Mouse (Mus musculus) CD8-positive naive resting alpha-beta T cell, adult 2 months (primary cell): ENCODE results near the gene Slc17a8.
"Not testable (repeated sequence)": the region's sequence is repeated elsewhere in the genome, so short reads cannot be mapped to it uniquely, and the experiment has no call there.

Experiments used
- DNase-seq, 2 experiments: peaks; one replicate each; pipeline ENCODE4 v3.0.0; 2022; ENCODE audit warnings: low read depth in 2 of 2, low spot score in 2 of 2

The Slc17a8 gene

GRCm38 (mm10) chr10:89621129-89621528 lies at the start of gene Slc17a8:
Gene Slc17a8, minus strand, starts transcription at chr10:89621253.
- DNase-seq = no peak

GRCm38 (mm10) chr10:89670371-89670770 lies 49.3 kb upstream of the Slc17a8 start:
- not testable (repeated sequence) for DNase-seq

- DNase-seq = no peak
These were observed 46.5 kb upstream of the Slc17a8 start for GRCm38 (mm10) chr10:89667571-89667970.

GRCm38 (mm10) chr10:89665679-89666078 lies 44.6 kb upstream of the Slc17a8 start:
- no peak for DNase-seq

- DNase-seq = no peak
These were observed 44.1 kb upstream of the Slc17a8 start for GRCm38 (mm10) chr10:89664977-89665645.

GRCm38 (mm10) chr10:89656366-89656765 lies 35.3 kb upstream of the Slc17a8 start:
- no peak for DNase-seq

- no peak for DNase-seq
These were observed 31.9 kb upstream of the Slc17a8 start for GRCm38 (mm10) chr10:89652912-89653311.

GRCm38 (mm10) chr10:89651691-89652090 lies 30.6 kb upstream of the Slc17a8 start:
- no peak for DNase-seq

GRCm38 (mm10) chr10:89646918-89647317 lies 25.9 kb upstream of the Slc17a8 start:
- DNase-seq = no peak

GRCm38 (mm10) chr10:89637001-89637400 lies 15.9 kb upstream of the Slc17a8 start:
- DNase-seq = no peak

GRCm38 (mm10) chr10:89635018-89635417 lies 14.0 kb upstream of the Slc17a8 start:
- no peak for DNase-seq

GRCm38 (mm10) chr10:89633736-89634426 lies 12.8 kb upstream of the Slc17a8 start:
- DNase-seq = no peak

- DNase-seq = no peak
These were observed 12.1 kb upstream of the Slc17a8 start for GRCm38 (mm10) chr10:89633121-89633520.

GRCm38 (mm10) chr10:89631831-89632230 lies 10.8 kb upstream of the Slc17a8 start:
- DNase-seq = no peak

- DNase-seq = no peak
These were observed 9.5 kb upstream of the Slc17a8 start for GRCm38 (mm10) chr10:89630564-89630963.

GRCm38 (mm10) chr10:89630052-89630451 lies 9.0 kb upstream of the Slc17a8 start:
- DNase-seq = peak; percentile 33 to 48

- DNase-seq = no peak
These were observed 5.7 kb upstream of the Slc17a8 start for GRCm38 (mm10) chr10:89626714-89627113.

GRCm38 (mm10) chr10:89624196-89624595 lies 3.1 kb upstream of the Slc17a8 start:
- no peak for DNase-seq

- no peak for DNase-seq
These were observed 21.7 kb downstream of the Slc17a8 start for GRCm38 (mm10) chr10:89599311-89599710.

- no peak for DNase-seq
These were observed 23.8 kb downstream of the Slc17a8 start for GRCm38 (mm10) chr10:89597275-89597674.

- no peak for DNase-seq
These were observed 25.1 kb downstream of the Slc17a8 start for GRCm38 (mm10) chr10:89595935-89596334.

- no peak for DNase-seq
These were observed 25.5 kb downstream of the Slc17a8 start for GRCm38 (mm10) chr10:89595514-89595913.

- DNase-seq = no peak
These were observed 26.7 kb downstream of the Slc17a8 start for GRCm38 (mm10) chr10:89594309-89594708.
